Mouse (Mus musculus) brain, embryonic 14.5 days (tissue): Measurements from ENCODE around the gene Gm45713.

Source experiments
- CTCF ChIP-seq: fragments of 200-500 bp; IDR thresholded peaks from 2 replicates; pipeline ENCODE4 v1.5.1; 2012; ENCODE audit warnings: inconsistent platforms, mild to moderate bottlenecking, moderate library complexity, borderline replicate concordance; ENCODE audit not compliant: insufficient read depth, insufficient read length; ENCODE audit errors: extremely low read depth
- POLR2A ChIP-seq: fragments of 200-500 bp; IDR thresholded peaks from 2 replicates; pipeline ENCODE4 v1.6.1; 2012; ENCODE audit warnings: mild to moderate bottlenecking, inconsistent platforms, borderline replicate concordance; ENCODE audit not compliant: poor library complexity, insufficient read depth, insufficient read length, severe bottlenecking; ENCODE audit errors: extremely low read depth

GRCm38 (mm10) chr7:45106441-45106840 lies 29.6 kb downstream of the Gm45713 start:
- TF ChIP-seq CTCF, result no peak
- TF ChIP-seq POLR2A, result no peak
